Mouse (Mus musculus) gastrocnemius, adult 2 months (tissue): ENCODE measurements around the gene Akr1b8. TPM values are rescaled to one million over a fixed set of nuclear protein-coding genes. Genes with fewer than 3 reads are reported as not detected.
"Not testable (repeated sequence)": the region's sequence is repeated elsewhere in the genome, so short reads cannot be mapped to it uniquely, and the experiment has no call there.

Experiments
- DNase-seq: peaks from one replicate; pipeline ENCODE4 v3.0.0; 2022
- H3K27ac ChIP-seq: fragments of 200-600 bp; 2 replicates; pipeline ENCODE4 v1.8.1; 2022; ENCODE audit warnings: mild to moderate bottlenecking
- H3K4me3 ChIP-seq: fragments of 200-600 bp; 2 replicates; pipeline ENCODE4 v1.8.1; 2022; ENCODE audit warnings: mild to moderate bottlenecking, moderate library complexity
- CTCF ChIP-seq: fragments of 200-600 bp; IDR thresholded peaks from 2 replicates; pipeline ENCODE4 v1.8.1; 2022; ENCODE audit warnings: antibody characterized with exemption, mild to moderate bottlenecking, moderate library complexity
- intact Hi-C: fragments of 180-260 bp; cut with DNase I; formaldehyde crosslinking; loops from one replicate; pipeline ENCODE4 v1.15.1; 2025
- long read RNA-seq, 2 experiments: library from polyadenylated mRNA; stranded (forward); transcript quantifications; one replicate each; pipeline ENCODE4 v2.0.0; 2021
- total RNA-seq, 2 experiments: library from RNA; stranded (reverse); gene quantifications; 2 replicates each; pipeline ENCODE4 v1.2.3; 2021

Gene Akr1b8
- total RNA-seq: 1 to 10 TPM; 1.7 to 1.9 TPM
- long read RNA-seq, experiment 1, partial matches to known transcripts: 0 of 3 reads
- long read RNA-seq, experiment 1, other reads (novel, unspliced or antisense): 0 of 3 reads
- long read RNA-seq, experiment 2: 0 reads

DNA sequence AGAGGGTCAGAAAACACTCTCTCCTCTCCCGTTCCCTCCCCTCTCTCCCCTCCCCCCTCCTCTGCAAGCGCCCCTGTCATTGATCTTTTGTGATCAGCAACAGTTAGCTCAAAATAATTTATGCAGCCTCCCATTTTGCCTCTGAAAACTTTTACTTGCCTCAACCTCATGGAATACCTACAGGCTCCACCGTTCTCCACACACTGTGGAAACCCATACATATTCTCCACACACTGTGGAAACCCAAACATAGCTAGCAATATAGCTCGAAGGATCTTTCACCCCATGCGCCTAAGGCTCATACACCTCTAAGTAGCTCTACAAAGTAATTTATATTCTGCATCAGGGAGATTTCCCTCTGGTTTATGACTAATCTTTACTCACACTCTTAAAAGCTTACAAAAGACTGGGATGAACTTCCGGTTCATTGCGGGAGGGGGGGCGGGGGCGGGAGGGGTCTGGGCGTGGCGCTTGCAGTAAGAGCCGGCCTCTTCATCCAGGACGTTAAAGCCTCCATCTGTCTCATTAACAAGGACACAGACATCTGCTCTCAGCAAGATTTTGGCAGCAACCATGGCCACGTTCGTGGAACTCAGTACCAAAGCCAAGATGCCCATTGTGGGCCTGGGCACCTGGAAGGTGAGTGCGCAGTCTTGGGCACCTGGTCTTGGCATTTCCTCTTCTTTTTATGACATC lies at the start of gene Akr1b8:
TSS of gene Akr1b8 (plus strand) at position 462 of the 696 bp plus-strand sequence.
- Histone ChIP-seq H3K4me3 (peak within 1 kb of the TSS; percentile 63), H3K27ac (peak within 1 kb of the TSS; percentile 69)
- DNase-seq: peak; percentile 27
- TF ChIP-seq CTCF: no peak
- intact Hi-C loops: no loop called here

- Histone ChIP-seq H3K27ac (peak overlapping the region; percentile 80), H3K4me3 (peak overlapping the region; percentile 18)
- no peak for TF ChIP-seq CTCF
- peak; percentile 65 for DNase-seq
- intact Hi-C loops: no loop called here
These were observed 49.2 kb upstream of the Akr1b8 start for GRCm38 (mm10) chr6:34304675-34305241.

GRCm38 (mm10) chr6:34306797-34307196 lies 47.1 kb upstream of the Akr1b8 start:
- Histone ChIP-seq H3K27ac (no peak overlapping the region), H3K4me3 (no peak overlapping the region)
- DNase-seq: no peak
- intact Hi-C loops: no loop called here
- TF ChIP-seq CTCF: no peak

GRCm38 (mm10) chr6:34309526-34309925 lies 44.4 kb upstream of the Akr1b8 start:
- no peak for TF ChIP-seq CTCF
- no peak overlapping the region for H3K4me3 ChIP-seq
- intact Hi-C loops: no loop called here
- no peak for DNase-seq
- no peak overlapping the region for H3K27ac ChIP-seq

DNA sequence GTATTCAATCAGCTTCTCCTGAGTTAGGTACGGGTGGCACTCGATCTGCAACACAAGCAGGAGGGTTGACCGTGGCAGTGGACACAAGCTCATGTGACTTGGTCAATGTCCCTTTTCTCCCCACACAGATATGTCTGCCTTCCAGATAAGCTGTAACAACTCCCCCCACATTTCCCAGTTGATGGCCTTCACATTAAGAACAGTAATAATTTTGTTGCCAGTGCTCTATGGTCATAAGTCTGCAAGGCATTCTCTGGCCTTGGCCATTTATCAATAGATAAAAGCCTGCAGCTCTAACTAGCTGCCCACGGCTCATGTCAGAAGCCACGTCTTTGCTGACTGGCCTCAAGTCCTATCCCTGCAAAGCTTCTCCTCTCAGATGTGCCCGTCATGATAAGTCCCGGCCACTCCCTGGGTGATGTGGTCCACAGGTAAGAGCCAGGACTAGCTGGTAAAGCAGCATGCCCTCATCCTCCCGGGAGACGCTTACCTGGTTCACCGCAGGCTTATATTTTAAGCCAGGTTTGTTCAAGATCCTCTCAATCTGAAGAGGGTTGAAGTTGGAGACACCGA lies 43.8 kb upstream of the Akr1b8 start:
- no peak for TF ChIP-seq CTCF
- no peak for DNase-seq
- Histone ChIP-seq H3K4me3 (no peak overlapping the region), H3K27ac (no peak overlapping the region)
- intact Hi-C loops: loop anchor here (5.0 kb wide), 1 partner anchor 37 kb away; no protein-coding TSS in a partner anchor

DNA sequence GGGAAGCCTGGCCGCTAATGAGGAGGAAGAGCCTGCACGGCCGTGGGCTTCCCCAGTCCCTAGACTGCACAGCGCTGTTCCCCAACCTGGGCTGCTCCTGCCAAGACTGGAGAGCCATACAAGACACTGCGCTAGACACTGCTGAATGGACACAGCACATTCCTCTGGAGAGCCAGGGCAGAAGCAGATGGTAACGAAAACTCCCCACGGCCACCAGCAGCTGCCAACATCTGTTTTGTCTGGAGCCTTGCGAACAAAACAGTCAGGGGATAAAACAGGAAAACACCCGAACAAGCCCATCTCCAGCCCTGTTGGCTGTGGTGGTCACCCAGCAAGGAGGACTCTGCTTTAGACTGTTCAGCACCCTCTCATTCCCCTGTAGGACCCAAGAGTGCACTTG lies 40.5 kb upstream of the Akr1b8 start:
- Histone ChIP-seq H3K27ac (peak overlapping the region; percentile 83), H3K4me3 (peak overlapping the region; percentile 36)
- intact Hi-C loops: loop anchor here (5.0 kb wide), 1 partner anchor 34 kb away; no protein-coding TSS in a partner anchor
- no peak for TF ChIP-seq CTCF
- peak; percentile 38 for DNase-seq

DNA sequence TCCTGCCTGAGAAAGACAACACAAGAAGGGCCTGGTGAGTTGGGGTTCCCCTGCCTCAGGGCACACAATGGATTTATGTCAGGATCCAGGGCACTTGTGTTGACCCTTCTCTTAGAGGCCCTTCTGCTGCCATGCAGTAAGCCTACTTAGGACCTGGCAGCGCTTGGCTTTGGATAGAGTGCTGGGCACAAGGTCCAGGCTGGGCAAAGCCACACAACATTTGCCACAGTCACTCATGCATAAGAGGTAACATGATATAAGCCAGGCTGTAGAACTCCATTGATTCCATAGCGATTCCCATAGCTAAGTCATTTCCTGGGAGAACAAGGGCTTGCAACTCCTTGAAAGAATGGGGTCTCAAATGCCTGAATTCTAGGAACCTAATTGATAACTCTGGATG lies 40.0 kb upstream of the Akr1b8 start:
- no peak for TF ChIP-seq CTCF
- intact Hi-C loops: loop anchor here (5.0 kb wide), 1 partner anchor 33 kb away; no protein-coding TSS in a partner anchor

DNA sequence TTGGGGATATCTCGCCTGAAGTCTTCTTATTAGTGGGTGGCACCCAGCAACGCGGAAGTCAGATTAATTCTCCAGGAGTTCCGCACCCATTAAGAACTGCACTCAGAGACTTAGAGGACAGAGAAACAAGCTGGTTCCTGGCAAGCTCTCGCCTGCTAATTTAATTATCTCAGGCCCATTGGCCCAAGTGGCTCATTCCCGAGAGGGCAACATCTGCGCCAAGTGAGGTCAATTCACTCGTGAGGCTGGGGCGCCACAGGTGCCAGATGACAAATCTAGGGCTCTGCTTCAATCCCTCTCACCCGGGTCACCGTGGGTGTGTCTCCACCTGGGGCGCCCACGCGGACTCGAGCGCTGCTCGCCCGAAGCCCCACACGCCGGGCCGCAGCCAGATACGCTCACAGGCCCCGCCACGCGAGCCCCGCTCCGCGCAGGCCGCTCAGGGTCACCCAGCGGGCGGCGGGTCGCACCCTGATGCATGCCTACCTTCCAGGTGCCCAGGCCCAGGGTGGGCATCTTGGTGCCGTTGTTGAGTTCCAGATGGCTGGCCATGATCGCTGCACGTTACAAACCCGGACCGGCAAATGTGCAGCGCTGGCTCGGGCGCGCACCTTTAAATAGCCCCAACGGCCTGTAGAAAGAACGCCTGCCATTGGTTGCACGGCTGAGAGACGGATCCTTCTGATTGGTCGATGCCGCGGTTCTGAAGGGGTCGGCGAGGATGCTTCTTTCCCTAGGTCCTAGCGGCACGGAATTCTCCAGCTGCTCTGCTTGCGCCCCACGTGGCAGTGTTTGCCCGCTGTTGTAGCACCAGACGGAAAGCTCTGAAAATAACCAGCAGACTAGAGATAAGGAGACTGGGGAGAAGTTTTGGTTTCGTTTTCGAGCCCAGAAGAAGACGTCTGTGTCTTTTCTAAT lies 36.8 kb upstream of the Akr1b8 start, which contains the start of gene Akr1b3:
TSS of gene Akr1b3 (minus strand) at position 625 of the 918 bp plus-strand sequence.
- intact Hi-C loops: no loop called here
- TF ChIP-seq CTCF: peak; percentile 41; the same call in 1 of the 2 replicates
- Histone ChIP-seq H3K27ac (peak within 1 kb of the TSS; percentile 94), H3K4me3 (peak within 1 kb of the TSS; percentile 89)
- peak; percentile 94 for DNase-seq

More for the DNA sequence above, 40.0 kb upstream of the Akr1b8 start:
- DNase-seq: peak; percentile 86
- peak overlapping the region; percentile 36 for H3K4me3 ChIP-seq
- peak overlapping the region; percentile 83 for H3K27ac ChIP-seq

DNA sequence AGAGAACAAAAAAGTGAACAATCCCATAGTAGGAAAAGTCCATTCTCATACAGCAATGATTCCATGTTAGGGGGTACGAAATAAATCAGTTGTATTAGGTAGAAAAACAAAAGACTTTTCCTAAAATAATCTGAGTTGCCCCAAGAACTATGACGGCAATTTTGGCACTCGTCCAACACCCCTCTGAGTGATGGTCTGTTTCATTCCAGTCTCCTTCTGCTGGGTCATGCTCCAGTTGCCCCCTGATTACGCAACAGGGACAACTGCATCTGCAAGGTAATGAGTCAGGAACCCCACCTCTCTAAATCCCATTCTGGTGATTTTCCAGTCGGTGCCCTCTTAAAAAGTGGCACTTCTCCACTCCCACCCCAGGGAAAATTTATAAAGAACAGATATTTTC lies 35.7 kb upstream of the Akr1b8 start:
- intact Hi-C loops: no loop called here
- no peak for TF ChIP-seq CTCF
- peak; percentile 31 for DNase-seq
- peak overlapping the region; percentile 89 for H3K4me3 ChIP-seq
- peak overlapping the region; percentile 94 for H3K27ac ChIP-seq

GRCm38 (mm10) chr6:34318636-34319035 lies 35.3 kb upstream of the Akr1b8 start:
- no peak for TF ChIP-seq CTCF
- intact Hi-C loops: no loop called here
- H3K27ac ChIP-seq: no peak overlapping the region
- no peak overlapping the region for H3K4me3 ChIP-seq
- no peak for DNase-seq

DNA sequence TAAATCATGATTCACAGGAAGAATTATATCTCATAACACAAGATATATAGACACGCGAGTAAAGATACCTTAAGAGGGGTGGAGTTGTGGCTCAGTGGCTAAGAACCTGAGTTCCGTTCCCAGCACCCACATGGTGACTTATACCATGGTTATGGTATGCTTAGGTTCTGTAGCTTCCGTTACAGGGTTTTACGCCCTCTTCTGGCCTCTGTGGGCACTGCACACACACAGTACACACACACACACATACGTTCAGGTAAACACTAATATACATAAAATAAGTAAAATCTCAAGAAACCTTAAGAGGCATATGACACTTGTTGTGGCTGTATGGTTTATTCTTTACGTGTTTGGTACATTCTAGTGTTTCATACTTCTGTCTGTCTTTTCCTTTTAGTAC lies 31.8 kb upstream of the Akr1b8 start:
- intact Hi-C loops: no loop called here
- no peak for TF ChIP-seq CTCF
- DNase-seq: no peak
- Histone ChIP-seq H3K4me3 (no peak overlapping the region), H3K27ac (no peak overlapping the region)

GRCm38 (mm10) chr6:34331379-34331778 lies 22.5 kb upstream of the Akr1b8 start:
- intact Hi-C loops: no loop called here
- no peak for TF ChIP-seq CTCF

DNA sequence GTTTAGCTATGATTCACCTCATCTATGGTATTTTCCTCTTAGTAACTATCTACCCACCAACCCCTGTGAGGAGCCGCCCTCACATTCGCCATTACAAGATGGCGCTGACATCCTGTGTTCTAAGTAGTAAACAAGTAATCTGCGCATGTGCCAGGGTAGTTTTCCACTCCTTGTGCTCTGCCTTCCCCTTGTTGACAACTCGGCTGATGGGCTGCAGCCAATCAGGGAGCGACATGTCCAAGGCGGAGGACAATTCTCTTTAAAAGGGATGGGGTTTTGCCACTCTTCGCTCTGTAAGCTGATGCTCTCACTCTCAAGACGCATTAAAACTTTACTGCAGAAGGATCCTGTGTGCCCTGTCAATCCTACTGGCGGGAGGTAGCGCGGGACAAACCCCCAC lies 22.1 kb upstream of the Akr1b8 start:
- DNase-seq, H3K27ac ChIP-seq, intact Hi-C loops, H3K4me3 ChIP-seq: not testable (repeated sequence)

More at GRCm38 (mm10) chr6:34331379-34331778, 22.5 kb upstream of the Akr1b8 start:
- H3K4me3 ChIP-seq: no peak overlapping the region
- no peak overlapping the region for H3K27ac ChIP-seq
- no peak for DNase-seq
